Mouse (Mus musculus): ENCODE data around the gene Daw1. TPM values are rescaled to one million over a fixed set of nuclear protein-coding genes. Genes with fewer than 3 reads are reported as not detected.

Daw1 gene
- not detected for total RNA-seq (2021)
- long read RNA-seq, experiment 1: 0 reads
- long read RNA-seq, experiment 2: 0 reads

DNA sequence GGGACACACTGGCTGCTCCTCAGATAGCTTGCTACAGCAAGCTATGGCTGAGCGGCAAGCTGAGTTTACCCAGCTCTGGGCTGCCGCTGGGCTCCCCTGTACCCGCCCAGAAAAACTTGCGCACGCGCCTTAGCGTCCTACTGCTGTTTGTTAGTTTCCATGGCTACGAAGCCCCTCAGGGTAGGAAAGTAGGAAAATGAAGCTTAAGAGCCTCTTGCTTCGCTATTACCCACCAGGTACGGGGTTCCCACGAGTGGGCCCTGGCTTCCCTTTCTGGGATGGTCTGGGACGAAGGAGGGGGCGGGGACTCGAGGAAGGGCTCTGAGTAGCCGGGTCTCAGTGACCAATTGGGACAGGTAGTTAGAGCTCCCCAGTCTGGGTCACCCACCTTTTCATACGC lies at the start of gene Daw1:
Gene Daw1 (plus strand): TSS at position 150 of the 400 bp plus-strand sequence.
- peak; percentile 75 for DNase-seq

DNA sequence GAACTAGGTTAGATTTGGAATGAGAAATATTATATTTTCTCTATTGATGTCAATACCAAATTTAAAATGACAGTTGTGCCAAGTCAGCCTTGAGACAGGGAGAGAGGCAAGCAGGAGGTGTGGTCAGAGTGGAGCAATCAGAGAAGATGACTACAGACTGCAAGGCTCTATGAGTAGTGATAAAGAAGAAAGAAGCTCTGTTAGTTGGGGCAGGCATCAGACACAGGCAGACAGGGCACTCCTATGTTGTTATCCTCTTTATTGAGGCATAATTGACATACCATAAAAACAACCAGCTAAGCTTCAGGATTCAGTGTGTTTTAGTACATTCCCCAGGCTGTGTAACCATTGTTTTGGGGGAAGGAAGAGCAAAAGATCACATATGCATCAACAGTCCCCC lies 48.6 kb upstream of the Daw1 start:
- no peak for DNase-seq

DNA sequence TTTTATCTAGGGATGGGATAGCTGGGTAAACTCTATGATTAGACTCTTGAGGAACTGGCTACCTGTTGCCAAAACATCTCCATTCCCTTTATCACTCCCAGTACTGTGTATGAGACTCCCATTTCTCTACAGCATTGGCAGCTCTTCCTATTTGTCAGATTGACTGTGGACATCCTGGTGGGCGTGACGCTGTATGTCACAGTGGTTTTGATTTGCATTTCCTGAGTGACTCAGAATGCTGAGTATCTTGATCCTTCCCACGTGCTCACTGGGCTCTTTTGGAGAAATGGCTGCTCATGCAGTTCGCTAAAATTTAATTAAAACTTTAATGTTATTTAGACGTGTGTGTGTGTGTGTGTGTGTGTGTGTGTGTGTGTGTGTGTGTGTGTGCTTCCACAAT lies 47.8 kb upstream of the Daw1 start:
- no peak for DNase-seq

DNA sequence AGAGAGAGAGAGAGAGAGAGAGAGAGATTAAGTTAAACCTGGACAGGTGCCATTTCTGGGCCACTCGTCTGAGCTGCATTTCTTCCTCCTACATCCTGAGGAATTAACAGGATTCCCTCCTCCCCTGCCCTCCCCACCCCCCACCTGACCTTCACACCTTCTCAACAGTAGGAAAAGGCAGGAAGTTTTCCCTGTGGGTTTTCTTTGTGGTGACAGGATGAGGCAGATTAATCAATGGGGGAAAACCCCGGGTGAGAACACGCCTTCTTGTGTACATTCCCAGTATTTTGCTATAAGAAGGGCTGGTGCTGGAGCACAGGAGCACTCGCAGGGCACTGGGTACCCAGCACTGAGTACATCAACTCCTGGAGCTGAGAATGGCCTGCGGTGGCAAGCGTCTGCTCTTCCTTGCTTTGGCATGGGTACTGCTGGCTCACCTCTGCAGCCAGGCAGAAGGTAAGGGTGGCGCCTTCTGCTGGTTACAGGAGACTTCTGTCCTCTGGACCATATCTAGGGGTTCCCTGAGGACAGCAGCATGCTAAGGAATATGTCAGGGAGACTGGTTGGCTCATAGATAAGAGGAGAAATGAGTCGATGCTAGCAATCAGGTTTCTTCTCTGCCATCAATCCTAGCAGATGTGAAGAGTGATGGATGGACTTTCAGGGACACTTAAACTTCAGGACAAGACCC lies 43.0 kb upstream of the Daw1 start, which contains the start of gene Ccl20:
Gene Ccl20 (plus strand): TSS at position 320 of the 691 bp plus-strand sequence.
- DNase-seq: no peak

GRCm38 (mm10) chr1:83117217-83117616 lies 42.3 kb upstream of the Daw1 start:
- DNase-seq: no peak

GRCm38 (mm10) chr1:83117661-83118060 lies 41.9 kb upstream of the Daw1 start:
- DNase-seq: no peak

DNA sequence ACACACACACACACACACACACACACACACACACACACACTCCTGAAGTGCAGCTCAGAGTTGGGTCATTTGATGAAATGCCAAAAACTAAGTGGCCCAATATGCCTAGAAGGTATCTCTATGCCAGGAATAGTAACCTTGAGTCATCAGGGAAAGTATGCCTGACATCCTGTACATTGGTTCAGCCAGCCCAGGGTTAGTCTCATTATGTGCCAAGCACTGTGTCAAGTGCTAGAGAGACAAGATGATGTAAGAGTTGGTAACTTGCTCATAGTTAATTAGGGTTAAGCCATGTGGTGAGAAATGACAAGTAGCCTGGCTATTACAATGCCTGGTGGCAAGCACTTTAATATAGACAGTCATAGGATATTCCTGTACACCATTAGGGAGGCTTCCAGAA lies 39.6 kb upstream of the Daw1 start:
- DNase-seq: no peak

- DNase-seq: no peak
Measured at GRCm38 (mm10) chr1:83120312-83120711, 39.2 kb upstream of the Daw1 start.

DNA sequence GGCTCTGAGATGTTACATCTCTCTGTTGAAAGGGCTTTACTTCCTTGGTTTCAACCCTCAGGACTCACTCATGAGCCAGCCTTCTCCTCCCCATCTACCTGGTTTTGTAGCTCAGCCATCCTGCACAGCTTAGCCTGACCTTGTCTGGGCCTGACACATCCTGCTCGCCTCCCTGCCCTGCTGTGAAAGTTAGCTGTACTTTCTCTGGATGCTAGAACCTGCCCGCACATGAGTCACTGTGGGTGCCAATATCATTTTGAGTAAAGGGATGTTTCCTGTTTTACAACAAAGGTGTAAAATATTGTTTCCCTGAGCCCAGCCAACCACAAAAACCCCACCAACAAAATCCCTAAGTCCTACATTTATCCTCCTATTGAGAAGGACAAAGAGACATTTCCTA lies 36.4 kb upstream of the Daw1 start:
- DNase-seq: no peak

DNA sequence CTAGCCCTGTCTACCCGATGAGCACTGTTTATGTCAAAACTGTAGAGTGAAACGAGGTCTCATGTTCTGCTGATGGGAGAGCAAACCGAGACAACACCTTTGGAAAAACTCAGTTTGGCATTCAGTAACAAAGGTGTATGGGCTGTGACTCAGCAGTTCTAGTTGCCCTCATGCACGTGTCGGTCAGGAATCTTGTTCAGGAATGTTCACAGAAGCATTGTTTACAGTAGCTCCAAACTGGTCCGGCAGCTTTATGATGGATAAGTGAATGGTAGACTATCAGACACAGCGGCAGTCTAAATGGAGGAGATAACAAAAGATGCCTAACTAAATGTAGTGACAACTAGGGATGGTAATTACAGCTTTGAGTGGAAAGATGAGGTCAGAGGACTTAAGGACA lies 23.7 kb upstream of the Daw1 start:
- no peak for DNase-seq

GRCm38 (mm10) chr1:83137847-83138246 lies 21.7 kb upstream of the Daw1 start:
- no peak for DNase-seq

DNA sequence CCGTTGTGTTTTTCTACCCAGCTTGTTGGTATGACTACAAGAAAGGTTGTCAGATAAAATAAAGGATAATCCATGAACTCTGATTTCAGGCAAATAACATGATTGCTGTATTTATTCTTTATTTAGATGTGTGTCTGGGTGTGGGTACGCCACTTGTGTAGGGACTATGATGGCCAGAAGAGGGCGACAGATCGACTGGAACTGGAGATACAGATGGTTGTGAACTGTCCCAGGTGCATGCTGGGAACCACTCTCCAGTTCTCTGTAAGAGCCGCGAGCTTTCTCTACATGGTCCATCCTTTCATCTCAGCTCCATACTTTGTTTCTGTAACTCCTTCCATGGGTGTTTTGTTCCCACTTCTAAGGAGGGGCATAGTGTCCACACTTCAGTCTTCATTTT lies 20.8 kb upstream of the Daw1 start:
- no peak for DNase-seq

DNA sequence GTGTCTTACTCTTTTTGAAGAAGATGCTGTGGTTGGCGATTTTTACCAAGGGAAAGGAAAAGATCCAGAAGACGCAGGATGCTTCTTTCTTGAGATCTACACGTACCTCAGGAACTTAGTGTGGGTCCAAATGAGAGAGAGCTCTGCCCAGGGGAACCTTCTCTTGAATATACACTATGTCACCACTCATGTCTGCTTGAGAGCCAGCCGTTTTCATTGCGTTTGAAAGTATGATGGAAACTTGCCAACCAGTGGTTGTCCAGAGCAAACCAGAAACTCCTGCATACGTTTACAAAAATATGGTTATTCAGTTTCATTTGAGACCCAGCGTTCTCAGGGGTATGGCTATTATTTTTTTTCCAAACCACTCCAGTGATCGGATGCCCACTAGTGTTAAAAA lies 18.0 kb upstream of the Daw1 start:
- DNase-seq: no peak

DNA sequence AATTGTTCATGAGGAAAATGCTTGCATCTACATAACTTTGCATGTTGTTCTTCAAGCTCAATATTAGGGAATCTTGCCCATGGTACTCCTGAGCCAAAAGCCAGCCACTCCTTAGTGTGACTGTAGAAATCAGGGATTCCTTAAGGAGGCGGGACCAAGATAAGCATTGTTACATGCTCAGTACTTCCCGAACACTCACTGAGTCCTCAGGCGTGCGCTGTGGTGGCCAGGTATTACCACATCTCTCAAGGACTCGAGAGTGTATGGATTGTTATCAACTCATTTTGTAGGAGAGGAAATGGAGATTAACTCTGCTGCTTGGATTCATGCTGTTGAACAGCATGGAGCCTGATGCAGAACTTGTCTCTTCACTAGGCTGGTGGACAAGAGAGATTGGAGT lies 17.5 kb upstream of the Daw1 start:
- DNase-seq: no peak

DNA sequence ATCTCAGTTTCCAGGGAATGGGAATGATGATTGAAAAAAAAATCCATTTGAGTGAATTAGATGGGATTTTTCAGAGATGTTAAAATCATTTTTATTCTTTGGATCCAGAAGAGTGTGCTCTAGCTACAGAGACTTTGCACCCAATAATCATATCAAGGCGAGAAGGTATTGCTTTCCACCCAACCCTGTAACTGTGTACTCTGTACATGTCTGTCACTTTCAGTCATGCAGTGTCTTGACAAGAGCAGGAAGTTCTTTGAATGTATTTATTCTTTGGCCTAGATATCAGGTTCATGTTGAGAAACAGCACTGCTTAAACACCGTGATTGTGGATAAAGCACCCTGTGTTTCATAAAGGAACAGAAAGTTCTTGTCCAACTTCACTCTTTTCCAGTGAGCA lies 13.0 kb upstream of the Daw1 start:
- no peak for DNase-seq

DNA sequence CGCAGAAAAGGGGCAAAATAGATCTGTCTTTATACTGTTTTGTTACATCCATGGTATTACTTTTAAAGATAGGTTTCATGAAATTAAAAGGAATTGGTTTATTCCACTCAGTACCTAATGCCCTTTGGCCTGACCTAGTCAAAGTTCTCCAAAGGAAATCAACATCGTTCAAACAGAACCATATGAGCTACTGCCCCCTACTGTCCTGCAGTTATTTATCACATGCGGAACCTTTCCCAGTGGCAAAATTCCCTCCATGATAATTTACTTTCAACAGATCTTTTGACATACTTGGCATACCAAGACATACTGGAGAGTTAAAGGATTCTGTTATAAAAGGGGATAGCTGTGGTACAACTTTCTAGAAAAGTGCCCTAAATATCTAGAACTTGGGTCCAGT lies 9.3 kb upstream of the Daw1 start:
- no peak for DNase-seq

DNA sequence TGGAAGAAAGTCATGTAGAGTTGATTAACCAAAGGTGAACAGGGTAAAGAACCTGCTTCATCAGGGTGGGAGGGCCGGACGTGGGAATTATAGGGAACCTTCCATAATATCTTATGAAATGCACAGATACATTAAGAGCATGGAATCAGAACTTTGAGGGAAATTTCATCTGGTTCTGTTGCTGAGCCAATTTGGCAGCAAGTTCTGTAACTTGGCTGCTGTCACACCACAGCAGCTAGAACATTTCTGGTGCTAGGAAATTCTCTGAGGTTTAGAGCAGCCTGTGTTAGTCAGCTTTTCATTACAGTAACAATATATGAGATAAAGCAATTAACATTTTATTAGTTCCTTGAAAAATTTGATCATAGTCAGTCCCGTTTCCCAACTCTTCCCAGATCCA lies 6.6 kb upstream of the Daw1 start:
- DNase-seq: no peak

GRCm38 (mm10) chr1:83156876-83157275 lies 2.7 kb upstream of the Daw1 start:
- DNase-seq: no peak

DNA sequence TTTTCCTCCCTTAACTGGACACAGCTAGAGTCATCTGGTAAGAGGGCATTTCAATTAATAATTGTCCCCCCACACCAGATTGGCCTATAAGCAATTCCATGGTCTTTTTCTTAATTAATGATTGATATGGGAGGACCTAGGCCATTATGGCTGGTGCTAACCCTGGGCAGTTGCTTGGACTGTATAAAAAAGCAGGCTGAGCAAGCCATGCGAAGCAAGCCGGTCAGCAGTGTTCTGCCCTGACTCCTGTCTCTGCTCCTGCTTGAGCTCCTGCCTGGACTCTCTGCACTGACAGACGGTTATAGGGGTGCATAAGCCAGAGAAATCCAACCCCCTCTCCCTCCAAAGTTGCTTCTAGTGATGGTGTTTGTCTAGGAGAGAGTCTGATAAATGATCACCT lies 2.1 kb downstream of the Daw1 start:
- no peak for DNase-seq

DNA sequence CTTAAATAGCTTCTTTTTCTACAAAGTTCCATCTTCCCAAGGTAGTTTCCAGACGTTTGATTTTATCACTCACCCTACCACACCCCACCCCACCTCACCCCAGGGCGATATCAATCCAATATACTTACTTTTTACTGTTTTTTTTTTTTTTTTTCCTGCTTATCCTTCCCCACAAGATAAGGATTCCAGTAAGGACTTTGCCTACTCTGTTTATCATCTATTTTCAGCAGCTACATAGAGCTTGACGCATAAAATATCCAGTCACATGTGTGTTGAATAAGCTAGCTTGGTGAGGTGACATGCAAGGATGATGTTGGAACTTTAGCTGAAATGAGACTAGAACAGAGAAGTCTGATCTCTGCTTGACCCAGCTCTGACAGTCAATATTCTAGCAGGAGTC lies 4.5 kb downstream of the Daw1 start:
- no peak for DNase-seq

- DNase-seq: no peak
Measured at GRCm38 (mm10) chr1:83169158-83169557, 9.6 kb downstream of the Daw1 start.

- peak; percentile 10 for DNase-seq
Measured at GRCm38 (mm10) chr1:83175985-83176384, 16.4 kb downstream of the Daw1 start.

DNA sequence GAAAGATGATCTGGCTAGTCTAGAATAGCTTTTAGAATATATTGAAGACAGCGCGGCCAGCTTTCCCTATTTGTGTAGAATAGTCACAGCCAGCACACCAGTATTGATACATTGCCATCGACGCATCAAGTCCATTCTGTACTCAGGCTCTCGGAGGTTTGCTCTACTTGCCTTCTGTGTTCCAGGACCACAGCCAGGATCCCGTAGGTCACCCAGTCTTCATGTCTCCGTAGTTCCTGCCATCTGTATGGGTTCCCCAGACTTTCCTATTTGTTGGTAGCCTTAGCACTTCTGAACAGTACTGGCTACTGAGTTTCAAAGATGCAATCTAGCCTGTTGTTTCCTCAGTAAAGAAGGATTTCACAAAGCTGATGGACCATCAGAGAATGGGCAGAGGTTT lies 20.0 kb downstream of the Daw1 start:
- DNase-seq: no peak

DNA sequence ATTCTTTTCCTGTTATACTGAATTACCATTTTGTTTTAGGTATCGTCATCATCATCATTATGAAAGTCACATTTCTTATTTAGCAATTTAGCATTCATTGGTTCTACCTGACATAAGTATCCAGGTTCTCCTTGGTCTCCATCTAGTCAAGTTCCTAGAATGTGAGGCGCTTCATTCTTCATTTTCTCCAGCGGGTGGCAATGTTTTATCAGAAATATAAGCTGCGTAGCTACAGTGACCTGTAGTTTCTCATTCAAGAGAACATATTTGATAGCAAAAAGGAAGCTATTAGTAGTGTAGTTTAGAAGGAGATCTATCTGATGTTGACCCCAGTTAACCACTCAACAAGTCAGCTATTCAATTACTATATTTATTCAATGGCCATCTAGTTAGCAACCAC lies 21.9 kb downstream of the Daw1 start:
- DNase-seq: no peak

GRCm38 (mm10) chr1:83187154-83187553 lies 27.6 kb downstream of the Daw1 start:
- peak; percentile 74 for DNase-seq

All from adrenal gland, postnatal 10 days (tissue).